Mouse (Mus musculus) T-helper 1 cell (primary cell): Measurements from ENCODE around the gene Gpr171.
"Not testable (repeated sequence)": the region's sequence is repeated elsewhere in the genome, so short reads cannot be mapped to it uniquely, and the experiment has no call there.

Experiments
- in situ Hi-C: fragments of 300-600 bp; cut with MboI, MseI; formaldehyde crosslinking; loops from one replicate; pipeline ENCODE4 v1.15.1; 2025; ENCODE audit warnings: high pct_unique_total_duplicates

Gpr171 gene

DNA sequence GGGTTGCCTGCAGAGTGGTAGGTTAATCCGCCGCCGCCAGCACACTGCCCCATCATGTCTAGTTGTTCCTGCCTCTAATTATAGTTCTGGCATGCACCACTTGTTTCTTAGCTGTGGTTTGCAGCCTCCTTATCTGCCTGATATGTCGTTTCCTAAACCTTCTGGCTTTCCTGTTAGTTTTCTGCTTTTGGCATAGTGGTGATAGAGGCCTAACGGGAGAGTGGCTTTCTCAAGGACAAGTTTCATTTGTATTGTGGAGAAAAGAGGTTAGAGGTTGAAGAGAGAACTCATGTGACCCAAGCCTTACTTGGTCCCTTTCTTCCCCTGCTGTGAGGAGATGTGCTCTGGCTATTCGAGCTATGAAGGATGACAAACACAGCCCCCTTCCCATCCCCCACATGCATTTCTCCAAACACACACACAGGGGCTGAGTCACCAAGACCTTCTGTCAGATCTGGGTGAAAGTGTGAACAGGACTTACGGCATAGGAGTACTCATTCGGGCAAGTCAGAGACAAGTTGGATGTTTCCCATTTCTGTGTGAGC lies 12.4 kb upstream of the Gpr171 start:
- in situ Hi-C loops = loop anchor here (10.0 kb wide), 2 partner anchors 91 to 1011 kb away; no protein-coding TSS in a partner anchor

DNA sequence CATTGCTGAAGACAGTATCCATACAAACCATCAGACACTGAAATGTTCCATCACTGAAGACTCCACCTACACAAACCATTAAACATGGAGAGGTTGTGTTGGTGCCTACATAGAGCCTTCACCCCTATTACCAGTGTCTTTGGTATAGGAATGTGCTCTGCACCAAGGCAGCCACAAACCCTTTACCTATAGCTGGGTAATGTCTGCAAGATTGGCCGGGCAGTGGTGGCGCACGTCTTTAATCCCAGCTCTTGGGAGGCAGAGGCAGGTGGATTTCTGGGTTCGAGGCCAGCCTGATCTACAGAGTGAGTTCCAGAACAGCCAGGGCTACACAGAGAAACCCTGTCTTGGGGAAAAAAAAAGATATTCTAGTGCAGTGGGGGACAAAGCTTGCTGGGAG lies 11.7 kb upstream of the Gpr171 start:
- in situ Hi-C loops = loop anchor here (10.0 kb wide), 2 partner anchors 92 to 1012 kb away; no protein-coding TSS in a partner anchor

DNA sequence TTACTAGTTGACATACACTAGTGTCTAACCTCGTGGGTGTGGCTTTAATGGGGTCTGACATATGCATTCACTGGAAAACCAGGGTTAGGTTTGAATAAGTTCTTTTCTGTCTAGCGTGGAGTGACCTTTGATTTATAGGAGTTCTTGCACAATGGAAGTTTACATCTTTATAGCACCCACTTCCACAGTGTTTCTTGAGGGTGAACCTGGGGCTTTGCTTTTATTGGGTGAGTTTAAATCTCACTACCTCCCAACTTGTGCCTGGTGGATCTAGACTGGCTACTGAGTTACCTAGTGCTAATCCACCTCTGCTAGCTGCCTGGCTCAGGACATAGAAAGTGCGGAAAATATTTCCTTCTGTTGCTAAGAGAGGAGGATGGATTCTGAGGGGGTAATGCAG lies 10.3 kb upstream of the Gpr171 start:
- in situ Hi-C loops = loop anchor here (10.0 kb wide), 2 partner anchors 93 to 1013 kb away; no protein-coding TSS in a partner anchor

DNA sequence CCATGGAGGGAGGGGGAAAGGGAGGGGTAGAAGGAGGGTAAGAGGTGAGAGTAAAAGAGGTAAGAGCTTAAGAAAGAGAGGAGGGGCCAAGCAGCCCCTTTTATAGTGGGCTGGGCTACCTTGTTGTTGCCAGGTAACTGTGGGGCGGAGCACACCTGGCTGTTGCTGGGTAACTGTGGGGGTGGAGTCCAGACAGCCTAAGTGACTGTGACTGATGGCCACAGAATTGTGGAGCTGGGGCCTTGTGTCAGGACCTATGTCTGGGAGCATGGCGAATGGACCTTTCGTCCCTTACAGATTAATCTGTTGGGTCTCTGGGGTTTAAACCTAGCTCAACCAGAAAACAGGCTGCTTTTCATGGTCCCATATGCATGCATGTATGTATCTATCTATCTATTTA lies 8.2 kb upstream of the Gpr171 start:
- in situ Hi-C loops = loop anchor here (10.0 kb wide), 2 partner anchors 95 to 1015 kb away; no protein-coding TSS in a partner anchor

- in situ Hi-C loops = no loop called here
Measured at GRCm38 (mm10) chr3:59107439-59107838, 5.8 kb upstream of the Gpr171 start.

DNA sequence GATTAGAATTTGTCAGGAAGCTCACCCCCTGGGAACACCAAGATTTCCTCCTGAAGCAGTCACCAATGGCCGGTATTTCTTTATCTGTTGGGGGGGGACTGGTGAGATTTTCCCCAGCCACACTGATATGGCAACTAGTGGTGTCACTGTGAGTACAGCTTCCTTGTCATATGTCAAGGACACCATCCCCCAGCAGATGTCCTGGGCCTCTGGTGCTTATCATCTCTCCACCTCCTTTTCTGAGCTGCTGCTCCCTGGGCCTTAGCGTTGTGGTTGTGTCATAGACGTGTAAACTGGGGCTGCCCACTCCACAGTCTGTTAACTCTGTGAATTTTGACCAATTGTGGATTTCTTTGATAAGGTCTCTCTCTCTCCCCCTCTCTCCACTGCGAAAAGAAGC lies 2.8 kb upstream of the Gpr171 start:
- in situ Hi-C loops = no loop called here

GRCm38 (mm10) chr3:59102146-59102545 lies 525 bp upstream of the Gpr171 start:
- in situ Hi-C loops = no loop called here

DNA sequence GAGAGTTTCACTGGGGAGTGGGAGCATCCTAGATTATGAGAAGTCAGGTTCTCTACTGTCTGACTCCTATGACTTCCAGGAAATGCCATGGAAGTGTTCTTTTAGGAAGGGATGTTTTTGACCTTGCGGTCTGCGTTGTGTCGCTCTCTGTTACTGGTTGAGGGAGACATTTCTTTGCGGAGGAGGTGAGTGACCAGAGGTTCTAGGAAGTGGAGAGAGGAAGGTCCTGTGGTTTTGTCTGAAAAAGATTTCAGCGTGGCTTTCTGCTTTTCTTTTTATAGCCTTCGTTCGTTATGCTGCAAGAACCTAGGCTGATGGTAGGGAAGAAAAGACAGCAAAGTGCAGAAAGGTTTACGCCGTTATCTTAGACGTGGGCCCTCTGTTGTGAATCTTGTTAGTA lies 3.1 kb downstream of the Gpr171 start:
- in situ Hi-C loops = no loop called here

- in situ Hi-C loops = no loop called here
Measured at GRCm38 (mm10) chr3:59097421-59097820, 4.2 kb downstream of the Gpr171 start.

DNA sequence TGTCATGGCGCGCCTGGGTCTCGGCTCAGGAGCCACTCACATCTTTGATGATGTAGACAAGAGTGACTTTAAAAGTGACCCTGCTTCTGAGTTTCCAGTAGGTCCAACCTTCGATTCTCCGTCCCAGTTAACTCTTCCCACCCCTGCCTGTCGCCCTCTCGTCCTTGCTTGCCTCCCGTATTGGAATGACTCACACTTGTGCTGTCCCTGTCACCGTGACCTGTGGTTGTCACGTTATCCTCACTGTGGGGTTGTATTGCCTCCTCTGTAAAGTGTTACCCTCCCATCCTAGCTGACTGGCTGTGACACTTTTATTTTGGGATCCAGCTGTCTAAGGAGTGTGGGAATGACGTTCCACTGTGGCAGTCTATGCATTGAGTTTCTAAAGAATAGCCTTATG lies 8.9 kb downstream of the Gpr171 start:
- in situ Hi-C loops = no loop called here

DNA sequence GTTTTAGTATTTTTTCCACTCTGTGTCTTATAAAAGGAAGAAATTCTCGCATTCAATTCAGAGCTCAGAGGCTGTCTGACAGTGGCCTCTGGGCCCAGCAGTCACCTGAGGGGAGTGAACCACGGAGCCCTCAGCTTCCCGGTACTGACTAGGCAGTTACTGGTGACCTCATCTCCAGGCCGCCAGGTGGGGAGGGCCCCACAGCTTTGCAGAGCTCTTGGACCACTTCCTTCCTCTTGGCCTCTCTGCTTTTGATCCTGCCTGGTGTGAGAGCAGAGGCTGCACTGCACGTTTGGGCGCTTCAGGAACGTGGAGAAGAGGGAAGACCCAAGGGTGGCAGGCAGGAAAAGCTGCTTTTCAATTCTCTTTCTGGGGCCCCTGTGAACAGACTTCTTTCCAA lies 20.7 kb downstream of the Gpr171 start:
- in situ Hi-C loops = loop anchor here (5.0 kb wide), 2 partner anchors 36 to 91 kb away; no protein-coding TSS in a partner anchor

GRCm38 (mm10) chr3:59080293-59080916 lies 21.2 kb downstream of the Gpr171 start:
- in situ Hi-C loops = loop anchor here (5.0 kb wide), 2 partner anchors 37 to 92 kb away; no protein-coding TSS in a partner anchor

- in situ Hi-C loops = no loop called here
Measured at GRCm38 (mm10) chr3:59079327-59079726, 22.3 kb downstream of the Gpr171 start.

DNA sequence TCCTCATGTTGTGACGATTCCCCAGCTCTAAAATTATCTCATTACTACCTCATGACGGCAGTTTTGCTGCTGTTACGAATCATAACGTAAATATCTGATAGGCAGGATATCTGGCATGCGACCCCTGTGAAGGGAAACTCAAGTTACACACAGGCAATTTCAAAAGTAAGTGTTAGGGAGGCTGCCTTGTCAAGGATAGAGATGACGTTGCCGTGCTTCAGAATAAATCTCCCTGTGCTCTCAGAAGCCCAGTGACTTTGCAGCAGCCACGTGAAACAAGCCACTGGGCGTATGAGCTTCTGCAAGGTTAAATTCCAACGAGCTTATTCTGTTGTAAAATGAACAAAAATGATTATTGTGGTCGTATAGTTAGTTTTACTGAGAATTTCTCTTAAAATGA lies 23.0 kb downstream of the Gpr171 start:
- in situ Hi-C loops = no loop called here

- in situ Hi-C loops = no loop called here
Measured at GRCm38 (mm10) chr3:59077278-59077677, 24.3 kb downstream of the Gpr171 start.

GRCm38 (mm10) chr3:59069071-59069470 lies 32.5 kb downstream of the Gpr171 start:
- in situ Hi-C loops = not testable (repeated sequence)

DNA sequence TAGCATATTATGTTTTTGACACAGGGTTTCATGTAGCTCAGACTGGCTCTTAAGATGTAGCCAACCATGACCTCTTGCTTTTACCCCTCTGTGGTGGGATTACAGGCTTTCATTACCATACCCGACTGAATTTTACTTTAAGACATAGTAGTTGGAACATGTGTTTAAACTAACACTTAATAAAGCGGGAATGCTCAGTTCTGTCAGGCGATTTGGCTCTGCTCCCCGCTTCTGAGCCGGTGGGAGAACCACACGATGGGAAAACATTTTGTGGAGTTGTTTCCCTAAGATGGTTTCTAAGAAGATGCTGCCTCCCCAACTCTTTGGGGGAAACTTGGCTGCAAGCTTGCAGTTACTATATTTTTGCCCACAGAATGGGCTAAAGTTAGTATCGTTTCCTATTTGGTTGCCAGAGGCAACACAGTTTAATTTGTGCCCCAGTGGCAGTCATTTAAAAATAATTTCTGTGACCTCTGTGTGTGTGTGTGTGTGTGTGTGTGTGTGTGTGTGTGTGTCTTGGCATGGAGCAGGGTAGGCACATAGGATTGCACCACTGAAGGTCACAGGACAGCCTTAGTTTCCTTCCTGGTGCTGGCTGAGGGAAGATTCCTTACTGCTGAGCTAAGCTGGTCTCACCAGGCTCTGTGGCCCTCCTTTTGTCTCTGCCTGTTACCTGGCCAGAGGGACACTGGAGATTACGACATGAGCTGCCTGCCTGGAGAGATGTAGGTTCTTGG lies 34.9 kb downstream of the Gpr171 start:
- in situ Hi-C loops = no loop called here

DNA sequence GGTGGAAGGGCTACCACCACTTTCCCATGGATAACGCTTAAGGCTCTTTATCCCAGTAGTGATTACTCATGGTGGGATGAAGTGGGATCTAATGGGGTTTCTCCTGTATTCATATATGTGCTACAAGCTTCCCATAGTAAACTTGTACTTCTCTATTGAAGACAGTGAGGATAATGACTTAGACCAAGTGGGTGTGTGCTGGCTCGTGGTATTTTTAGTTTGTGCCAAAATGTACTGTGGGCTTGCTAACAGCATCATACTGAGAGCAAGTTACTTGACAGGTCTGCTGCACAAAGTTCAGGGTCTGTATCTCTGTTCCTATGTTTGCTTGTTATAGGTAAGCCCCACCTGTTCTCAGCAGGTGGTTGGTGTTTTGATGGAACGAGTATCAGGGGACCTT lies 35.7 kb downstream of the Gpr171 start:
- in situ Hi-C loops = no loop called here

DNA sequence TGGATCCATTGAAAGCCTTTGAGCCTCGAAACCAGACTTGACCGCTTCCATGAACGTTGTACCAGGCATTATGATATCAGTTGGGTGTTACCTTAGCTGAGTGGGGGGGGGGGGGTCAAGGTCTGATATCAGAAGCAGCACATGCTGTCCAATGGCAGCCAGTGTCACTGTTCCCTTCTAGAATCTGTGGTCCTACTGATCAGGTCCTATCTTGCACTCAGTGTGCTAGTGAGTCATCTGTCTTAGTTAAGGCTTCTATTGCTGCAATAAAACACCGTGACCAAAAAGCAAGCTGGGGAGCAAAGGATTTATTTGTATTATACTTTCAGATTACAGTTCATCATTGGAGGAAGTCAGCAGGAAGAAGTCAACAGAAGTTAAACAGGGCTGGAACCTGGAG lies 38.2 kb downstream of the Gpr171 start:
- in situ Hi-C loops = no loop called here

DNA sequence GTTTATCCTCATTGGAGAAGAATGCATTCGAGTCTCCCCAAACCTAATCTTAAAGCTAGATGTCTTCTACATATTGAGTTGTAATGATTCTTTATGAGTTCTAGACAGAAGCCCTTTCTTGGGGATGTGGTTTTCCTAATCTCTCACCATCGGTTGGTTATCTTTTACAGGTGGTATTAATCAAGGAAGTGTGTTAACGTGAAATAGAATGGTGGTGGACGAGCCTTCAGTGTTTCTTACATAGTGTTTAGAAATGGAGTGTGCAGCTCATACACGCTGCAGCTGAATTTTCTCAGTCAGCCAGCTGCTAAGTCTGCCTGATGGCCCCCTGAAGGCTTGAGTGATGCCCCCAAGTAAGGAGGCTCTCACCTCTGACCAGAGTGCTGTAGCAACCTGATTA lies 39.5 kb downstream of the Gpr171 start:
- in situ Hi-C loops = no loop called here

DNA sequence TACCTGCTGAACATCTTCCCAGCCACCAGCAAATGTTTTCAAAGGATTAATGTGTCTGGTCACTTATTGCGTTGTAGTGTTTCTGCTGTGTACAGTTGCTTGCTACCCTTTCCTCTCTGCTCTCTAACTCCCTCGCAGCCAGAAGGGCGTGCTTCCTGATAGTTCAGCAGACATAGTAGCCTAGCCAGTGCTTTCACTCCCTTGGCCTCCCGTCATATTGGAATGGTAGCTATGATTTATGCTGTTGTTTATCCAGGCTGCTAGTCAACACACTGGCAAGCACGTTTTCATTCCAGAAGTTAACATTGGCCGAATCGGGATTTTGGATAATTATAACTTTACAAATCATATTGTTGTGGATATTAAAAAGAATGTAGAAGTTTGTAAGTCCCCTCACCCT lies 41.5 kb downstream of the Gpr171 start:
- in situ Hi-C loops = no loop called here

- in situ Hi-C loops = loop anchor here (5.0 to 10.0 kb wide), 2 partner anchors 72 to 214 kb away; no protein-coding TSS in a partner anchor
Measured at GRCm38 (mm10) chr3:59059022-59059541, 42.5 kb downstream of the Gpr171 start.
